Mouse (Mus musculus): Measurements from ENCODE around the gene Spns2. TPM values are rescaled to one million over a fixed set of nuclear protein-coding genes. Genes with fewer than 3 reads are reported as not detected.

Gene Spns2
- polyA plus RNA-seq, 1 experiment from 2014 or later = 13.0 TPM

- Histone ChIP-seq H3K4me1 (no peaks in the 10 kb centered on the region), H3K27ac (no peak overlapping the region), H3K4me3 (no peak overlapping the region), H3K27me3 (replicated peaks) (no peaks in the 10 kb centered on the region), H3K9me3 (no peaks in the 10 kb centered on the region), H3K36me3 (no peaks in the 10 kb centered on the region), H3K4me2 (replicated peaks) (no peak overlapping the region), H3K9ac (no peak overlapping the region)
- 69% methylated on average over 3 of the region's 3 CpGs for WGBS
- ATAC-seq (ENCODE audit: low FRiP score, low read depth) = no peak
These were observed 30.2 kb upstream of the Spns2 start for GRCm38 (mm10) chr11:72519895-72520294.

- H3K27ac ChIP-seq = no peak overlapping the region
- ATAC-seq (ENCODE audit: low FRiP score, low read depth) = no peak
- H3K36me3 ChIP-seq = no peaks in the 10 kb centered on the region
- 78% methylated on average over 4 of the region's 4 CpGs for WGBS
- no peaks in the 10 kb centered on the region for H3K4me1 ChIP-seq
- H3K9me3 ChIP-seq = no peaks in the 10 kb centered on the region
- H3K4me2 ChIP-seq (replicated peaks) = no peak overlapping the region
- no peaks in the 10 kb centered on the region for H3K27me3 ChIP-seq (replicated peaks)
- H3K4me3 ChIP-seq = no peak overlapping the region
- H3K9ac ChIP-seq = no peak overlapping the region
These were observed 29.5 kb upstream of the Spns2 start for GRCm38 (mm10) chr11:72519189-72519588.

- 69% methylated on average over 2 of the region's 2 CpGs for WGBS
- ATAC-seq (ENCODE audit: low FRiP score, low read depth) = no peak
These were observed 28.7 kb upstream of the Spns2 start for GRCm38 (mm10) chr11:72518449-72518848.

GRCm38 (mm10) chr11:72514967-72515366, 25.3 kb upstream of the Spns2 start:
- Histone ChIP-seq H3K4me3 (no peak overlapping the region), H3K36me3 (no peaks in the 10 kb centered on the region), H3K9me3 (no peaks in the 10 kb centered on the region), H3K4me1 (no peaks in the 10 kb centered on the region), H3K4me2 (replicated peaks) (no peak overlapping the region), H3K9ac (no peak overlapping the region), H3K27me3 (replicated peaks) (no peaks in the 10 kb centered on the region), H3K27ac (no peak overlapping the region)
- 59% methylated on average over 3 of the region's 3 CpGs for WGBS
- ATAC-seq (ENCODE audit: low FRiP score, low read depth) = no peak

More at GRCm38 (mm10) chr11:72518449-72518848, 28.7 kb upstream of the Spns2 start:
- Histone ChIP-seq H3K9me3 (no peaks in the 10 kb centered on the region), H3K27ac (no peak overlapping the region), H3K4me2 (replicated peaks) (no peak overlapping the region), H3K4me3 (no peak overlapping the region), H3K9ac (no peak overlapping the region), H3K27me3 (replicated peaks) (no peaks in the 10 kb centered on the region), H3K36me3 (no peaks in the 10 kb centered on the region), H3K4me1 (no peaks in the 10 kb centered on the region)

GRCm38 (mm10) chr11:72508651-72509050, 18.9 kb upstream of the Spns2 start:
- ATAC-seq (ENCODE audit: low FRiP score, low read depth) = no peak
- Histone ChIP-seq H3K9ac (no peak overlapping the region), H3K27ac (no peak overlapping the region), H3K4me1 (no peaks in the 10 kb centered on the region), H3K36me3 (no peaks in the 10 kb centered on the region), H3K4me3 (no peak overlapping the region), H3K4me2 (replicated peaks) (no peak overlapping the region), H3K27me3 (replicated peaks) (no peaks in the 10 kb centered on the region), H3K9me3 (no peaks in the 10 kb centered on the region)
- 92% methylated on average over 5 of the region's 5 CpGs for WGBS

- Histone ChIP-seq H3K9ac (no peak overlapping the region), H3K4me3 (no peak overlapping the region), H3K4me2 (replicated peaks) (no peak overlapping the region), H3K27me3 (replicated peaks) (no peaks in the 10 kb centered on the region), H3K27ac (no peak overlapping the region), H3K9me3 (no peaks in the 10 kb centered on the region), H3K4me1 (peaks cover 6% of the 10 kb centered on the region; the same call in 1 of the 2 replicates), H3K36me3 (no peaks in the 10 kb centered on the region)
- ATAC-seq (ENCODE audit: low FRiP score, low read depth) = no peak
These were observed 17.9 kb upstream of the Spns2 start for GRCm38 (mm10) chr11:72507651-72508050.

- Histone ChIP-seq H3K9me3 (no peaks in the 10 kb centered on the region), H3K4me3 (no peak overlapping the region), H3K27ac (no peak overlapping the region), H3K36me3 (no peaks in the 10 kb centered on the region), H3K9ac (no peak overlapping the region), H3K4me2 (replicated peaks) (no peak overlapping the region), H3K4me1 (peaks cover 11% of the 10 kb centered on the region), H3K27me3 (replicated peaks) (no peaks in the 10 kb centered on the region)
- 71% methylated on average over 10 of the region's 10 CpGs for WGBS
- ATAC-seq (ENCODE audit: low FRiP score, low read depth) = no peak
These were observed 14.5 kb upstream of the Spns2 start for GRCm38 (mm10) chr11:72504016-72504797.

GRCm38 (mm10) chr11:72503501-72503921, 13.8 kb upstream of the Spns2 start:
- ATAC-seq (ENCODE audit: low FRiP score, low read depth) = no peak

GRCm38 (mm10) chr11:72502236-72502635, 12.5 kb upstream of the Spns2 start:
- no peak overlapping the region for H3K27ac ChIP-seq
- WGBS = 22% methylated on average over 8 of the region's 8 CpGs
- H3K9me3 ChIP-seq = no peaks in the 10 kb centered on the region
- no peak for ATAC-seq (ENCODE audit: low FRiP score, low read depth)
- H3K4me2 ChIP-seq (replicated peaks) = no peak overlapping the region
- H3K9ac ChIP-seq = no peak overlapping the region
- H3K36me3 ChIP-seq = no peaks in the 10 kb centered on the region
- peaks cover 16% of the 10 kb centered on the region for H3K4me1 ChIP-seq
- no peak overlapping the region for H3K4me3 ChIP-seq
- H3K27me3 ChIP-seq (replicated peaks) = no peaks in the 10 kb centered on the region

More at GRCm38 (mm10) chr11:72503501-72503921, 13.8 kb upstream of the Spns2 start:
- Histone ChIP-seq H3K9me3 (no peaks in the 10 kb centered on the region), H3K27me3 (replicated peaks) (no peaks in the 10 kb centered on the region), H3K9ac (no peak overlapping the region), H3K36me3 (no peaks in the 10 kb centered on the region), H3K27ac (no peak overlapping the region), H3K4me1 (peaks cover 11% of the 10 kb centered on the region), H3K4me2 (replicated peaks) (no peak overlapping the region), H3K4me3 (no peak overlapping the region)
- WGBS = 9% methylated on average over 5 of the region's 5 CpGs

- Histone ChIP-seq H3K4me2 (replicated peaks) (no peak overlapping the region), H3K27ac (no peak overlapping the region), H3K27me3 (replicated peaks) (no peaks in the 10 kb centered on the region), H3K36me3 (no peaks in the 10 kb centered on the region), H3K4me3 (no peak overlapping the region), H3K9me3 (no peaks in the 10 kb centered on the region), H3K9ac (no peak overlapping the region), H3K4me1 (peaks cover 18% of the 10 kb centered on the region)
- 28% methylated on average over 5 of the region's 5 CpGs for WGBS
- no peak for ATAC-seq (ENCODE audit: low FRiP score, low read depth)
These were observed 11.8 kb upstream of the Spns2 start for GRCm38 (mm10) chr11:72501426-72502002.

- no peak overlapping the region for H3K9ac ChIP-seq
- no peaks in the 10 kb centered on the region for H3K36me3 ChIP-seq
- H3K4me2 ChIP-seq (replicated peaks) = no peak overlapping the region
- no peak overlapping the region for H3K4me3 ChIP-seq
- no peak for ATAC-seq (ENCODE audit: low FRiP score, low read depth)
- no peak overlapping the region for H3K27ac ChIP-seq
- 91% methylated on average over 4 of the region's 4 CpGs for WGBS
- peaks cover 18% of the 10 kb centered on the region for H3K4me1 ChIP-seq
- no peaks in the 10 kb centered on the region for H3K9me3 ChIP-seq
- H3K27me3 ChIP-seq (replicated peaks) = no peaks in the 10 kb centered on the region
These were observed 10.4 kb upstream of the Spns2 start for GRCm38 (mm10) chr11:72500139-72500538.

GRCm38 (mm10) chr11:72497367-72497766, 7.7 kb upstream of the Spns2 start:
- H3K4me3 ChIP-seq = no peak overlapping the region
- no peak overlapping the region for H3K9ac ChIP-seq
- H3K9me3 ChIP-seq = no peaks in the 10 kb centered on the region
- H3K4me2 ChIP-seq (replicated peaks) = no peak overlapping the region
- 14% methylated on average over 4 of the region's 4 CpGs for WGBS
- no peaks in the 10 kb centered on the region for H3K36me3 ChIP-seq
- H3K4me1 ChIP-seq = peaks cover 12% of the 10 kb centered on the region; the same call in 1 of the 2 replicates
- no peak overlapping the region for H3K27ac ChIP-seq
- ATAC-seq (ENCODE audit: low FRiP score, low read depth) = no peak
- no peaks in the 10 kb centered on the region for H3K27me3 ChIP-seq (replicated peaks)

- no peak overlapping the region for H3K4me3 ChIP-seq
- H3K4me2 ChIP-seq (replicated peaks) = no peak overlapping the region
- H3K27me3 ChIP-seq (replicated peaks) = no peaks in the 10 kb centered on the region
- H3K9me3 ChIP-seq = no peaks in the 10 kb centered on the region
- no peak overlapping the region for H3K9ac ChIP-seq
- H3K27ac ChIP-seq = no peak overlapping the region
- peaks cover 12% of the 10 kb centered on the region; the same call in 1 of the 2 replicates for H3K4me1 ChIP-seq
- no peak for ATAC-seq (ENCODE audit: low FRiP score, low read depth)
- H3K36me3 ChIP-seq = no peaks in the 10 kb centered on the region
- 63% methylated on average over 1 of the region's 1 CpGs for WGBS
These were observed 7.1 kb upstream of the Spns2 start for GRCm38 (mm10) chr11:72496775-72497174.

All from neural tube, embryonic 12.5 days (tissue).